Mouse (Mus musculus): ENCODE data around the gene Dtx3l.
"Not testable (repeated sequence)": the region's sequence is repeated elsewhere in the genome, so short reads cannot be mapped to it uniquely, and the experiment has no call there.

Dtx3l gene

GRCm38 (mm10) chr16:35924341-35924740 lies 14.6 kb downstream of the Dtx3l start:
- DNase-seq (ENCODE audit: low read depth) = no peak

GRCm38 (mm10) chr16:35923546-35924198 lies 15.3 kb downstream of the Dtx3l start:
- no peak for DNase-seq (ENCODE audit: low read depth)

- DNase-seq (ENCODE audit: low read depth) = no peak
These were observed 16.6 kb downstream of the Dtx3l start for GRCm38 (mm10) chr16:35922301-35922895.

- no peak for DNase-seq (ENCODE audit: low read depth)
These were observed 17.2 kb downstream of the Dtx3l start for GRCm38 (mm10) chr16:35921676-35922235.

- peak; percentile 77 for DNase-seq (ENCODE audit: low read depth)
These were observed 20.0 kb downstream of the Dtx3l start for GRCm38 (mm10) chr16:35918721-35919543.

- DNase-seq (ENCODE audit: low read depth) = no peak
These were observed 24.6 kb downstream of the Dtx3l start for GRCm38 (mm10) chr16:35914301-35914700.

- peak; percentile 63 for DNase-seq (ENCODE audit: low read depth)
These were observed 25.4 kb downstream of the Dtx3l start for GRCm38 (mm10) chr16:35913526-35913925.

- DNase-seq (ENCODE audit: low read depth) = no peak
These were observed 27.5 kb downstream of the Dtx3l start for GRCm38 (mm10) chr16:35911449-35911848.

GRCm38 (mm10) chr16:35907432-35908201 lies 31.3 kb downstream of the Dtx3l start:
- DNase-seq (ENCODE audit: low read depth) = peak; percentile 86

GRCm38 (mm10) chr16:35906887-35907286 lies 32.1 kb downstream of the Dtx3l start:
- DNase-seq (ENCODE audit: low read depth) = no peak

GRCm38 (mm10) chr16:35905819-35906485 lies 33.0 kb downstream of the Dtx3l start:
- DNase-seq (ENCODE audit: low read depth) = no peak

- DNase-seq (ENCODE audit: low read depth) = no peak
These were observed 33.6 kb downstream of the Dtx3l start for GRCm38 (mm10) chr16:35905355-35905754.

- DNase-seq (ENCODE audit: low read depth) = no peak
These were observed 34.7 kb downstream of the Dtx3l start for GRCm38 (mm10) chr16:35904121-35904736.

GRCm38 (mm10) chr16:35903014-35903640 lies 35.8 kb downstream of the Dtx3l start:
- peak; percentile 68 for DNase-seq (ENCODE audit: low read depth)

- no peak for DNase-seq (ENCODE audit: low read depth)
These were observed 38.4 kb downstream of the Dtx3l start for GRCm38 (mm10) chr16:35900541-35900940.

GRCm38 (mm10) chr16:35894997-35895396 lies 44.0 kb downstream of the Dtx3l start:
- DNase-seq (ENCODE audit: low read depth) = peak; percentile 25

- DNase-seq (ENCODE audit: low read depth) = not testable (repeated sequence)
These were observed 47.3 kb downstream of the Dtx3l start for GRCm38 (mm10) chr16:35891603-35892002.

GRCm38 (mm10) chr16:35890645-35891044 lies 48.3 kb downstream of the Dtx3l start:
- DNase-seq (ENCODE audit: low read depth) = no peak

- no peak for DNase-seq (ENCODE audit: low read depth)
These were observed 50.0 kb downstream of the Dtx3l start for GRCm38 (mm10) chr16:35888910-35889309.

GRCm38 (mm10) chr16:35888174-35888573 lies 50.8 kb downstream of the Dtx3l start:
- DNase-seq (ENCODE audit: low read depth) = peak; percentile 46
